ENCODE assay signal across 18 mouse cellular contexts in the genomic region with DNA sequence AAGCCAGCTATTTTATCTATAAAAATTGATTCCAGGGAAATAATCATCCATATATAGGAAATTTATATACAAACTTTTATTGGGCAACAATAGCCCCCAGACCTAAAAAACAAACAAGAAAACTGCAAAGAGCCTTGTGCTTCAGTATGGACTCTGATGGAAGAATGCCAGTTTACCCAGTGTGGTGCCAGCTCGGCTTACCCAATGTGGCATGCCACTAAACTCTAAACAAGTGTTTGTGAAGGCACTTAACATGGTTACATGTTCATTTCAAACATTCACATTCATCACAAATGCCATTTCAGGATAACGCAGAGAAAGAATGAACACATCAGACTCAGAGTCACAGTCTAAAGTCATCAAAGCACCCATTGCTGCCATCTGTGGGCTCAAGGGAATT.
"Had no signal": no experiment of that assay in that cellular context is flagged by ENCODE, and none has a peak within 500 bp of the region (broad histone marks: within the 10 kb centered on the region; RNA-seq: fewer than 3 reads in every experiment).

No protein-coding gene starts in this region.

- H3K4me3 ChIP-seq: limb, embryonic 10.5 days; liver, embryonic 13.5 days; megakaryocyte, embryonic 14.5 days; midbrain, embryonic 12.5 days; neural tube, embryonic 13.5 days had no signal

- H3K27me3 ChIP-seq: liver, embryonic 13.5 days; megakaryocyte, embryonic 14.5 days; midbrain, embryonic 12.5 days; neural tube, embryonic 13.5 days had no signal

- ATAC-seq: inflammation-experienced regulatory T-cells, adult 6 months; intestine, postnatal 0 days; liver, postnatal 0 days; midbrain, embryonic 16.5 days had no signal

- DNase-seq: kidney, adult 8-10 months; kidney, postnatal 36 days; layer of hippocampus, adult 9-11 months; liver, embryonic 13.5 days; liver, postnatal 0 days; retina, postnatal 1 day; right cerebral cortex, postnatal 4 days; spleen, adult 18-20 months; thymus, postnatal 14 days had no signal

- H3K9me3 ChIP-seq: limb, embryonic 10.5 days; liver, embryonic 13.5 days; midbrain, embryonic 12.5 days; neural tube, embryonic 13.5 days had no signal

- H3K9ac ChIP-seq: liver, embryonic 13.5 days; liver, postnatal 0 days; midbrain, embryonic 12.5 days; neural tube, embryonic 13.5 days had no signal

- H3K4me2 ChIP-seq: liver, embryonic 13.5 days; midbrain, embryonic 12.5 days; neural tube, embryonic 13.5 days had no signal

- H3K4me1 ChIP-seq: limb, embryonic 10.5 days; liver, embryonic 13.5 days; megakaryocyte, embryonic 14.5 days; midbrain, embryonic 12.5 days; neural tube, embryonic 13.5 days had no signal

- H3K27ac ChIP-seq: kidney, postnatal 0 days; limb, embryonic 10.5 days; liver, embryonic 13.5 days; macrophage; midbrain, embryonic 12.5 days; neural tube, embryonic 13.5 days had no signal

- H3K36me3 ChIP-seq: limb, embryonic 10.5 days; liver, embryonic 13.5 days; midbrain, embryonic 12.5 days; neural tube, embryonic 13.5 days had no signal
